Mouse (Mus musculus) adrenal gland, adult 2 months (tissue): ENCODE data around the gene Vax2. TPM values are rescaled to one million over a fixed set of nuclear protein-coding genes. Genes with fewer than 3 reads are reported as not detected.

Source experiments
- DNase-seq: peaks from one replicate; pipeline ENCODE4 v3.0.0; 2021
- polyA plus RNA-seq: library from polyadenylated mRNA; depleted of rRNA; stranded (reverse); fragments of >200 nt; gene quantifications from 2 replicates; pipeline ENCODE4 v1.2.3, GENCODE M21; 2012; rRNA removed
- total RNA-seq, 2 experiments: library from RNA; stranded (reverse); gene quantifications; 2 replicates each; pipeline ENCODE4 v1.2.3; 2021

Gene Vax2
- total and polyA plus RNA-seq, 3 experiments: not detected

DNA sequence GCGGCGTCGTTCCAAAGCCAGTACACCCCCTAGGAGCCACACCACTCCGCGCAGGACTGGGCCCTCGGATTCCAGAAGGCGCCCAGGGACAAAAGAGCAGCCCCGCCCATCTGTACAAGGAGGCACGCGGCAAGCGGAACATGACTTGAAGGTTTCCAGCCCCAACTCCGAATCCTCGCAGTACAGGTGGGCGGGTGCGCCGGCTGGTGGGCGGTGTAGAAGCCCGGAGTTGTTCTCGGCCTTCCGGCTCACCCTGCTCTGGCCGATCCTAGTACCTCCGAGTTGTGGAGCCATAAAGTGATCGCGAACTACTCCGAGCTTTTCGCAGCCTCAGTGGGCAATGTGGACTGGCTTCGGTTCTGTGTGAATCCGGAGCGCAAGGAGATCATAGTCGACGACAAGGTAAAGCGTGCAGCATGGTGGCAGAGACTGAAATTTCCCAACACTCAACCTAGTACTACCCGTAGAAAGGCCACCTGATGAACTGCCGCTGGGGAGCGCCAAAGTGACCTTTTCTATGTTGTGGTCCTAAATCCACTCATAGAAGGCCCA, 51.9 kb downstream of the Vax2 start:
- DNase-seq: peak; percentile 54

DNA sequence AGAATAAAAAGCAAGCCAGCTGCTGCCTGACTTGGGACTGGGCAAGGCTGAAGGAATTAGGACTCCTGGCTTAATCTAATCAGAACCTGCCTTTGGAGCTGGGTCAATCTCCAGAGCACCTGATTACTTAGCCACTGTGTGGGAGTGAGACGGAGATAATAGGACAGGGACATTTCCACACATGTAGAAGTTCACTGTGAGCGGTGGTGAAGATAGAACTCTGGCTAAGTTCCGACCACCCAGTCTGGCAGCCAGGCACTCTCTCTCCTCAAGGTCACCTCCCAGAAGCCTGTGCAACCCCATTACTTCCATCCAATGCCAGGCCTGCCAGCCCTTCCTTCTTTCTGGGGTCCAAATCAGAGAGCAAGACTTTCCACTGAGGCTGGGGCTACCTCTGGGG, 55.9 kb downstream of the Vax2 start:
- no peak for DNase-seq

DNA sequence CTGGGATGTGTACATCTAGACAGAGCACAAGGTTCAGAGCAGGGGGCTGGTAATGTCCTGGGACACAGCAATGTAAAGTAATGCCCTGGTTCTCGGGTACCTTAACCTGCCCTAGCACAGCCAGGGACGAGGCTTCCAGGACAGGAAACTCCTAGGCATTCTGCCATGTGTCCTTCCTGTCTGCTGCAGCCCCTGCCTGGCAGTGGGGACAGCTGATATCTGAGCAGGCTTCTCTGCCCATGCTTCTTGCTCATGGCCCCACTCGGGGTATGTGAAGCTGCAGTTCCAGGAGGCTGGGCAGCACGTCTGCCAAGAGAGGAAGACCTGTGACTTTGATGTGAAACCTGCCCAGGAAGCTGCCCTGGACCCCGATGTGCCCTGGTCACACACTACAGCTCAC, 57.4 kb downstream of the Vax2 start:
- DNase-seq: no peak

DNA sequence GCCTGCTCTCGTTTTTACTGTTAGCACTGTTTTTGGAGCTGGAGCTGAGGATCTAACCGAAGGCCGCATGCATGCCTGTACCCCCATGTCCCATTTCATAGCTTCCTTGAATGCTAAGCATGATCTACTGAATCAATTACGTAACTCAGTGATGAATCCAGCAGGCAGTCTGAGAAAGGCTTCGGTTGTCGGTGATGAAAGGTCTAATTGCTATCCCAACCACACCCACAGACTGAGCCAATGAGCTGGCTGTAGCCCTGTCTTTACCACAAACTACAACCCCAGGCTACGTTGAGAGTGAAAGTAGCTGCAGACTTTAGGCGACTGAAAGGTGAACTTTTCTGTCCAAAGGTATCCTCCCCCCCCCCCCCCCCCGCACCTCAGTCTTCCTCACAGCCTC, 63.1 kb downstream of the Vax2 start:
- no peak for DNase-seq

DNA sequence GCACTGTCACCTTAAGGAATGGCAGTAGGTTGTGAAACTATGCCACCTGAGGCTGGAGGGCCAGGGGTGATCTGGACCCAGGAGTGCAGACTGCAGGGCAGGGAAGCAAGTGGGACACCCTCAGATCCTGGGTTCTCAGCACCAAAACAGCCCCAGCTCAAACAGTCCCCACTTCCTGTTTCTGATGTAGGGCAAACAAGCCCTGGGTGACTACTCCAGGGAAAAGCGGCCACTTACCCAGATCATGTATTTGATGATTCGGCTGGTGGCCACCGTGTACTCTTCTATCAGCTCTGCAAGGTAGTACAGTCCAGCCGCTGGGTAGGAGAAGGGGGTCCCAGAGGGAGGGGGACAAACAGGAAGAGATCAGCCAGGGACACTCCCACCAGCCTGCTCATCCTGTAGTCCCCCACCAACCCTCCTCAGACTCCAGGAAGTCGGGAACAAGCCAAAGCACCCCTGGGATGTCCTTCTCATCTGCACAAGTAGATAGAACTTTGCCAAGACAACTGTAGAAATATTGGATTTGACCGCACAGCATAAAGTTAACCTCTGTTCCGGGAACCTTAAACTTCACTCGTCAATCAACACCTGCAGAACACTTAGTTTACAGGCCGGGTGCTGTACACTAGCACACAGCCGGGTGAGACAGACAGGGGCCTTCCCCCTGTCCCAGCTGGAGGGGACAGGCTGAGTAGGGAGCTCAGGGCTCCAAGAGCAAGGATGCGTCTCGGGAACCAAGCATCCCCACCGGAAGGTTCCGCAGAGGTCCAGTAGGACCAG, 63.9 kb downstream of the Vax2 start:
- DNase-seq: no peak

DNA sequence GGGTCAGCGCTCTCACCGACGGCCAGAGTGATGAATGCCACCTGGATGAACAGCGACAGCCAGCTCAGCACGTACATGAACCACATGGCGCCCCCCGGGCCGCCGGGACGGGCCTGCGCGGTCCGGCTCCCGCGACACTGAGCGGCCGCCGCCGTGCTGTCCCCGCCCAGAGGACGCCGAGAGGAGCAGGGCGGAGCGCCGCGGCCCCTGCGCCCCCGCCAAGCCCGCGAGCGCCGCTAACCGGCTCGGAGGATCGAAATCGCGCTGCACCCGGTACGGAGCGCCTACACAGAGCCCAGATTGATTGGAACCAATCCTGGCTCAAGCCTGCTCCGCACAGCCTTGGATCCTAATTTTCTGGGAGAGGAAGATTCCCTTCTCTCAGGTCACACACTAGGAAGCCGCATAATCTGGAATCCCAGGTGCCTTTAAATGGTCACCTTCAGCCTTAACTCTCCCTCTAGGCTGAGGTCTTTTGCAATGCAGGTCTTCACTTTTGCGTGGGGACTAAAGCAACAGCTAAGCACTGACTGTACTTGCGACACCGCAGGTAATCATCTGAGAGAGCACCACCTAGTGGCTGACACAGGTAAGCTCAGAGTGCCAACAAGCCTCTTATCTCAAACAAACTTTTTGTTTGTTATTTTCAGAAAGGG, 64.7 kb downstream of the Vax2 start, which contains the start of gene Tex261:
TSS of gene Tex261 (minus strand) at position 176 of the 656 bp plus-strand sequence.
- peak; percentile 97 for DNase-seq

DNA sequence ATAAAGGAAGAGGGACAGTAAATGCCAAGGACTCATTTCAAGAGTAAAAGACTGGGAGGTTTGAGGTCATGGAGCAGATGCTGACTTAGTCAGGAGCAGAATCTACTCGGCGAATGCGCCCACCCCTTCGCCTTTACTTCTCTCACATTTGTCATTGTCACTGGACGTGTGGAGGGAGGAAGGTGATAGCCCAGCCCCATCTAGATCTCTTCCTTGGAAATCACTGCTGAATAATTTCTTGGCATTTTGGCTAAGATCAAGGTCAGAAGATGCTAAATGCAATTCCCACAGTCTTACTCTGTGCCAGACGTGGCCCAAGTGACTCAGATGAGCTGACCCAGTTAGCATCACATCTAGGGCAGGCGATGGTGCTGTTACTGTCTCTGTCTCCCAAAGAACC, 67.2 kb downstream of the Vax2 start:
- DNase-seq: peak; percentile 86

DNA sequence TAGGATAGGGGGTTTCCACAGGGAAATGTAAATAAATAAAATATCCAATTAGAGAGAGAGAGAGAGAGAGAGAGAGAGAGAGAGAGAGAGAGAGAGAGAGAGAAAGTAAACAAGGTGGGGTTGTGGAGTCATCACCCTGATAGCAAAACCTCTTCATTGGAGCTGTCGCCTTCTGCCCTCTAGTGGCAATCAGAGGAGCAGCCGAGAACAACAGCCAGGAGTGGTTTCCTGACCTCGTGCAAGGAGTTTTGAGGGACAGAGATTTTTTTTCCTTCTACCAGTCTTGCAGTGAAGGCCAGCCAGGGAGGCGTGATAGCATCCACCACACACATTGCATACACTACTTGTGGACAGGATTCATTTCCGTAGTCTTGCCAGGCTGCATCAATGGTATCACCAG, 68.0 kb downstream of the Vax2 start:
- peak; percentile 77 for DNase-seq

DNA sequence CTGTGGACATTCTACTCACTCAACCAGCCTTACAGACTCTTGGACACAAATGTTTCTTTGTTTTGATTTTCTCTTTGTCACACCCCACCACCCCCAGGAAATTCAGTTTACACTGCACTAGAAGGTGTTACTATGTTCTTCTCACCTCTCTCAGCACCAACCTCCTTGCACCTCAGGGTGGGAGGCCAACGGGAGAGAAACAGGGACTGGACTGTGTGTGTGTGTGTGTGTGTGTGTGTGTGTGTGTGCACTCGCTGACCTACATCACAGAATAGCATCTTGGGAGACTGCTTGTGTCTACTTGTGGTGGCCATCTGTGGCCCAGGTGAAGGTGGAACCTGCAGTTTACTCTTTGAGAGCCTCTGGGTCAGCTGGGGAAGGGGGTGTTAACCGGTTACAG, 75.4 kb downstream of the Vax2 start:
- DNase-seq: no peak

Other genes with a start within 250 kb of the Vax2 start
- gene Dguok, start 204.3 kb upstream of the Vax2 start, total RNA-seq: 10 to 100 TPM; 45.1 to 49.5 TPM
- 47.3 and 49.3 TPM in 2 replicates for gene Dguok, start 204.3 kb upstream of the Vax2 start, polyA plus RNA-seq
- gene Actg2, start 175.0 kb upstream of the Vax2 start, total RNA-seq: under 1 TPM; 0.81 to 0.97 TPM
- gene Actg2, start 175.0 kb upstream of the Vax2 start, polyA plus RNA-seq: 0.80 and 1.9 TPM in 2 replicates
- gene Stambp, start 138.5 kb upstream of the Vax2 start, total RNA-seq: 10 to 100 TPM; 22.3 to 22.7 TPM
- gene Stambp, start 138.5 kb upstream of the Vax2 start, polyA plus RNA-seq: 4.0 and 4.4 TPM in 2 replicates
- under 1 TPM in 1 of 2 experiments, not detected in 1; 0.23 TPM for gene Clec4f, start 55.1 kb upstream of the Vax2 start, total RNA-seq
- gene Clec4f, start 55.1 kb upstream of the Vax2 start, polyA plus RNA-seq: not detected in 2 replicates
- not detected for gene Cd207, start 33.4 kb upstream of the Vax2 start, total RNA-seq
- gene Cd207, start 33.4 kb upstream of the Vax2 start, polyA plus RNA-seq: 0.10 TPM in 1 of 2 replicates, not detected in the other
- gene Atp6v1b1, start 31.7 kb downstream of the Vax2 start, total RNA-seq: not detected
- gene Atp6v1b1, start 31.7 kb downstream of the Vax2 start, polyA plus RNA-seq: not detected in 2 replicates
- not detected for gene Ankrd53, start 51.4 kb downstream of the Vax2 start, total RNA-seq
- 0.06 TPM in 1 of 2 replicates, not detected in the other for gene Ankrd53, start 51.4 kb downstream of the Vax2 start, polyA plus RNA-seq
- 100 to 1,000 TPM; 181 to 195 TPM for gene Tex261, start 64.5 kb downstream of the Vax2 start, total RNA-seq
- 148 and 156 TPM in 2 replicates for gene Tex261, start 64.5 kb downstream of the Vax2 start, polyA plus RNA-seq
- gene Nagk, start 83.7 kb downstream of the Vax2 start, total RNA-seq: 10 to 100 TPM; 39.9 to 46.9 TPM
- 23.2 and 29.4 TPM in 2 replicates for gene Nagk, start 83.7 kb downstream of the Vax2 start, polyA plus RNA-seq
- gene Paip2b, start 120.5 kb downstream of the Vax2 start, total RNA-seq: 10 to 100 TPM; 22.0 to 36.9 TPM
- 3.6 and 5.0 TPM in 2 replicates for gene Paip2b, start 120.5 kb downstream of the Vax2 start, polyA plus RNA-seq
- gene Zfp638, start 155.8 kb downstream of the Vax2 start, total RNA-seq: 100 to 1,000 TPM in 1 of 2 experiments, 10 to 100 TPM in 1; 82.6 to 118 TPM
- 7.1 and 7.4 TPM in 2 replicates for gene Zfp638, start 155.8 kb downstream of the Vax2 start, polyA plus RNA-seq